Mouse (Mus musculus) hindbrain, embryonic 11.5 days (tissue): ENCODE results near the gene Uqcc3. TPM values are rescaled to one million over a fixed set of nuclear protein-coding genes. Genes with fewer than 3 reads are reported as not detected.

Experiments used
- ATAC-seq: fragments of 200-750 bp; cut with Nextera tagmentation; 2 replicates; pipeline ENCODE4 v1.8.0; 2017; ENCODE audit warnings: mild to moderate bottlenecking, moderate TSS enrichment, moderate library complexity; ENCODE audit not compliant: low FRiP score
- DNase-seq: peaks from one replicate; pipeline ENCODE4 v3.0.0-alpha.2; 2015; ENCODE audit warnings: low spot score
- H3K27ac ChIP-seq: fragments of 300-500 bp; sonication (generic); 2 replicates; pipeline ENCODE4 v1.5.1; 2014; ENCODE audit warnings: mild to moderate bottlenecking, low read depth, low read length
- H3K27me3 ChIP-seq: fragments of 300-500 bp; sonication (generic); 2 replicates; pipeline ENCODE4 v1.6.1; 2014; ENCODE audit warnings: mild to moderate bottlenecking, low read length, moderate library complexity, mixed read lengths; ENCODE audit not compliant: control insufficient read depth, insufficient read depth
- H3K36me3 ChIP-seq: fragments of 300-500 bp; sonication (generic); 2 replicates; pipeline ENCODE4 v1.6.1; 2014; ENCODE audit warnings: mild to moderate bottlenecking, low read length, moderate library complexity, mixed read lengths; ENCODE audit not compliant: control insufficient read depth, insufficient read depth
- H3K4me1 ChIP-seq: fragments of 300-500 bp; sonication (generic); replicated peaks from 2 replicates; pipeline ENCODE4 v1.6.1; 2014; ENCODE audit warnings: low read length, mixed read lengths; ENCODE audit not compliant: control insufficient read depth, insufficient read depth
- H3K4me2 ChIP-seq: fragments of 300-500 bp; sonication (generic); replicated peaks from 2 replicates; pipeline ENCODE4 v1.6.1; 2014; ENCODE audit warnings: mild to moderate bottlenecking, low read depth, low read length
- H3K4me3 ChIP-seq: fragments of 300-500 bp; sonication (generic); 2 replicates; pipeline ENCODE4 v1.5.1; 2014; ENCODE audit warnings: low read depth, low read length
- H3K9ac ChIP-seq: fragments of 300-500 bp; sonication (generic); 2 replicates; pipeline ENCODE4 v1.6.1; 2014; ENCODE audit warnings: low read depth, low read length
- H3K9me3 ChIP-seq: fragments of 300-500 bp; sonication (generic); 2 replicates; pipeline ENCODE4 v1.6.1; 2016; ENCODE audit warnings: low read length; ENCODE audit not compliant: control insufficient read depth
- WGBS: fragments of 180-500 bp; shearing (Covaris S2); extraction: QIAGEN DNeasy Blood & Tissue Kit; methylation state at CpG from one replicate; pipeline ENCODE4 v1.1.7; 2014; 5-methylcytosine and 5-hydroxymethylcytosine counted together
- polyA plus RNA-seq: library from polyadenylated mRNA; unstranded; fragments of >200 nt; fragmentation: Nextera tagmentation; extraction: Ambion mirVana; gene quantifications from 2 replicates; pipeline ENCODE4 v1.2.1, GENCODE M21; 2014

Gene Uqcc3
- polyA plus RNA-seq, result 56.1 and 57.2 TPM in 2 replicates

DNA sequence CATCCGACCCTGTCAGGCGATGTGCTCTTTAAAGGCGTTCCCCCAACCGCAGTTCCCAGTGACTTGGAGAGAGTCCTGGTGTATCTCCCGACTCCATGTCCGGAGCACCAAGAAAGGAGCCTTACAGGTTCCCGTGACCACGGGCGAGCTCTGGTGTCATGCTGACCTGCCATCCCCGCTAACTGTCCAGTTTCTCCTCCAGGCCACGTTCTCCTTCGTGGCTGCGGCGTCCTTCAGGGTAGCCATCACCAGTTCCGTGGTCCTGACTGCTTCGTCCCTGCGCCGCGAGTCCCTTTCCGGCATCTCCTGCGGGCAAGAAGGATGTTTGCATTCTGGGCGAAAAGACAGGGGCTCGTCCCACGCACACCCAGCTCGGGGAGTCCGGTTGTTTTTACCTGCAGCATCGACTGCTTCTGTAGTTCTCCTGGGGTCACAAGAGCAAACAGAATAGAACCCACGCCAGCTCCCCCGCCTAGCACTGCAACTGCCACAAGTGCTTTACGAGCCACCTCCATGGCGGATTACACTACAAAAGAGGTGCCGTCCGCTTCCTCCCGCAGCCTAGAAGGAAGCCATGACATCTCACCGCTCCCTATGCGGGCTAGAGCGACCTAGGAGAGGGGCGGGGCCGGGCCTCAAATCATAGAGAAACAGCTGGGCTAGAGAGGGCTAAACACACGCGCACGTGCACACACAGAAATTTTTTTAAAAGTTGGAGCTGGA is at the start of gene Uqcc3:
TSS of gene Uqcc3 (minus strand) at position 613 of the 723 bp plus-strand sequence.
- Histone ChIP-seq H3K4me2 (peak within 1 kb of the TSS; percentile 83), H3K27ac (peak within 1 kb of the TSS; percentile 80), H3K4me1 (no peaks in the 10 kb centered on the region), H3K9me3 (no peaks in the 10 kb centered on the region), H3K27me3 (no peaks in the 10 kb centered on the region), H3K36me3 (no peaks in the 10 kb centered on the region), H3K4me3 (peak within 1 kb of the TSS; percentile 82), H3K9ac (peak within 1 kb of the TSS; percentile 91)
- peak; percentile 88 for DNase-seq
- under 1% methylated on average over 42 of the region's 42 CpGs for WGBS
- peak; percentile 97 for ATAC-seq

DNA sequence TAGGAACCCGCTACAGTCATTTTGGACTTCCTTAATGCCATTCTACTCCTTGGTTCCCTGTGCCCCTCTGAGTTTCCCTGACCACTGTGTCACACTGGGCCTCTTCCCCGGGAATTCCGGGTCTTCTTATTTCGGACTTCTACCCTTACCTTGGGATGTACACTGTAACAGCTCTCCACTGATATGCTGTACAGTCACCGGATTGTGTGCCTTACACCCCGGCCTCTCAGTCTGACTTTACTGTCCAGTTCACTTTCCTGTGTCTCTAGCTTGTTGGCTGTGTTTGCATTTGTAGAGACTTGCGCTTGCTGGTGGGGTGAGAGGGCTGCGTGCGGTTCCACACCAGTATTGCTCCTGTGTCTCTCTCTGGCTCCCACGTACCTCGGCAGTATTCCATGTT is 49.4 kb upstream of the Uqcc3 start:
- Histone ChIP-seq H3K4me1 (no peaks in the 10 kb centered on the region), H3K27ac (no peak overlapping the region), H3K36me3 (no peaks in the 10 kb centered on the region), H3K4me3 (peak overlapping the region; percentile 48), H3K9ac (peak overlapping the region; percentile 64), H3K4me2 (peak overlapping the region; percentile 70), H3K27me3 (no peaks in the 10 kb centered on the region), H3K9me3 (no peaks in the 10 kb centered on the region)
- 19% methylated on average over 11 of the region's 11 CpGs for WGBS
- ATAC-seq (peak; percentile 17; the same call in 1 of the 2 replicates), DNase-seq (no peak)

DNA sequence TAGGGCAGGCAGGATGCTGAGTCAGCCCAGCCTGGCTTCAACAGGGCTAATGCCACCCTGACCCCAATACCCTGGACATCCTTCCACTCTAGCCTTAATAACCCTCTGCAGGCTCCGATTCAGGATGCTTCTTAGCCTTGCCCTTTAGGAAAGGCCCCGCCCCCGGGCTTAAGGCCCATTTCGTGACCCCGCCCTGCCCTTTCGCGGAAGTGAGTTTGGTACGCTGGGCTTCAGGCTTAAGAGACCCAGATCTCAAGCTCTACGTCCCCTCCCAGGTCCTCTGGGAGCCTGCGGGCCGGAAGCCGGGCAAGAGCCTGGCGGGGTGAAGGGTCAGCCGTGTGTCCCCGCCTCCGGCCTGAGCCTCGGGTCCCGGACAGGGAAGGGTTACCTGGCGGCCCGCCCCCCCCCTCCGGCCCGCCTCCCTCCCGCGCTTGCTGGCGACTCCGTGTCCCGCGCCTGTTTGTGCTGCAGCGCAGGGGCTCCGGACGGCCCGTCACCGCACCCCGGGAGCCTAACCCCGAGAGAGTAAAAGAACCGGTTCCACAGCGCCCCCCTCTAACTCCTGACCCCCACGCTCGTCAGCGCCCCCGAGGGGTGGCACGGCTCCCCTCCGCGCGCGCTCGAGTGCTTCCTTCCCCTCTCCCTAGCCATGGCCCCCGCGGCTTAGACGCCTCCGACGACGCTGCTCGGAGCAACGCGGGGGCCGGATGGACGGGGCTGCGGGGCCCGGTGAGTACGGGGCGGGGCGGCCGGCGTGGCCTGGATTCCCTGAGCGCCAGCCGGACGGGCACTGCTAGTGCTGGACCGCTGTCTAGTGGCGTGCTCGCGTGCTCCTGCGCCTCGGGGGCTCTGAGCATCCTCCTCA is 48.7 kb upstream of the Uqcc3 start, which contains the start of the genes Rom1 and Eml3:
TSS of gene Rom1 (minus strand) at position 133 of the 865 bp plus-strand sequence.
TSS of gene Eml3 (plus strand) at position 329 of the 865 bp plus-strand sequence.
- H3K4me3 ChIP-seq, result peak within 1 kb of the TSS; percentile 48
- under 1% methylated on average over 44 of the region's 74 CpGs for WGBS
- H3K27me3 ChIP-seq, result no peaks in the 10 kb centered on the region
- peak within 1 kb of the TSS; percentile 70 for H3K4me2 ChIP-seq
- DNase-seq (peak; percentile 76), ATAC-seq (peak; percentile 82)
- H3K36me3 ChIP-seq, result no peaks in the 10 kb centered on the region
- H3K9me3 ChIP-seq, result no peaks in the 10 kb centered on the region
- no peaks in the 10 kb centered on the region for H3K4me1 ChIP-seq
- H3K27ac ChIP-seq, result no peak within 1 kb of the TSS; the same call in 1 of the 2 replicates
- peak within 1 kb of the TSS; percentile 64 for H3K9ac ChIP-seq

DNA sequence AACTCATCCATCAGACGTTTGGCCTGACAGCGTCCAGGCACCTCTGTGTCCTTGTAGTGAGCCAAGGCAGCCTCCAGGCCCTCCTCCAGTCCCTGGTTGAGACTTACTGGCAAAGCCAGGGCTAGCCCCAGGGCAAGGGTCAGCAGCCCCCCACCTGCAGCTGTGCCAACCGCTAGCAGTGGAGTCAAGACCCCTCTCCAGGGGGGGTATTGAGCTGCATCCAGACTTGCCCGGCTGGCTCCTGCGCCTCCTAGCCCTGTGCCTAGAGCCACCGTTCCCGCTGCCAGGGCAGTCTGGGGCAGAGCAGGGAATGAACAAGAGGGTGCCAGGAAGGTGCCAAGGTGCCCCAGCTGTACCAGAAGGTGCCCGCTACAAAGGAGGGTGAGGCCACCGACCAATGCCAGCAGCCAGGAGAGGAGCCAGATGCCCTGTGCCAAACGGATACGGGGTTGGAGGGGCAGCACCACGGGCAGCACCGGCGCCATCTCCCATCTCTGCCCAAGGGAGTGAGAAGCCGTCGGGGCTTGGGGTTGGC is 48.0 kb upstream of the Uqcc3 start:
- Histone ChIP-seq H3K9me3 (no peaks in the 10 kb centered on the region), H3K9ac (peak overlapping the region; percentile 64; the same call in 1 of the 2 replicates), H3K27me3 (no peaks in the 10 kb centered on the region), H3K4me1 (no peaks in the 10 kb centered on the region), H3K36me3 (no peaks in the 10 kb centered on the region), H3K4me2 (peak overlapping the region; percentile 70), H3K4me3 (peak overlapping the region; percentile 48), H3K27ac (no peak overlapping the region)
- DNase-seq (no peak), ATAC-seq (peak; percentile 34)
- WGBS, result 16% methylated on average over 16 of the region's 16 CpGs

DNA sequence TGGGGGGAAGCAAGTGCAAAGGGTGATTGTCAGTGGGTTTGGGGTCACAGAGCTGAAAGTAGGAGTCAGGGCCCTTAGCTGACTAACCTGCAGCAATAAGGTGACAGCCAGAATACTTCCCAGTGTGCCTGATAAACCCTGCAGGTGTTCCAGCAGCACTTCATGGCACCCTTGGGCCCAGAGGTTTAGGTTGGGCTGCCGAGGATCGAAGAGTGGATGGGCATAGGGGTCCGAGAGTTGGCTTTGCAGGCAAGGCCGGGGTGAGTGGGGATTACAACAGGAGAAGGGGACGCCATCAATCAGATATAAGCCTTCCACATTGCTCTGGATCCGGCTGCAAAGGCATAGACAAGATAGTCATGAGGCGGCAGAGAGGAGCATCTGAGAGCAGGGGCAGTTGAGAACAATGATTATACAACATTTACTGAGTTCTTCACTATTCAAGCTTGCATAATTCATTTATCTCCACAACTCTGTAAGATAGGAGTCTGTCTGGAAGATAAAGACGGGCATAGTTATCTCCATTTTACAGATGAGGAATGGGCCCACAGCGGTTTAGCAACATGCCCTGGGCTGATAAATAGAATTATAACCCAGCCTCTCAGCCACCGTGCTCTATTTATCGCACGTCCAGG is 47.3 kb upstream of the Uqcc3 start:
- Histone ChIP-seq H3K4me2 (no peak overlapping the region), H3K36me3 (no peaks in the 10 kb centered on the region), H3K9ac (no peak overlapping the region), H3K27me3 (no peaks in the 10 kb centered on the region), H3K4me1 (no peaks in the 10 kb centered on the region), H3K27ac (no peak overlapping the region), H3K4me3 (no peak overlapping the region), H3K9me3 (no peaks in the 10 kb centered on the region)
- ATAC-seq (no peak), DNase-seq (no peak)
- 90% methylated on average over 12 of the region's 12 CpGs for WGBS

DNA sequence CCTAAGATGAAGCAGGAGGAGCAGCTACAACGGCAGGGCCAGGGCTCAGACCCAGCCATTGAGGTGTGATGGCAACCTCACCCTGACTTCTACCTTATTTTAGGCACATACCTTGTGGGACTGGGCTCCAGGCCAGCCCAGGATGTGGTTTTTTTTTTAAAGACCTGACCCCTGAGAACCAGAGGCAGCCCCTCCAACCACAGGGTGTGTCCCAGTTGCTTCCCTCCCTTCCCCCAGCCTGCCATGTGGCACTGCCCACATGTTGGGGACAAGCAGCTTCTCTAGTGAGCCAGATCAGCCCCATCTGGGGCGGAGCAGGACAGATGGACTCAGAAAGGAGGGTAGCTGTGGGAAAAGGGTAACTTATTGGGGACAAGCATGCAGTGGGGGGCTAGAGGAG is 46.0 kb upstream of the Uqcc3 start:
- Histone ChIP-seq H3K27ac (no peak overlapping the region), H3K4me3 (no peak overlapping the region), H3K9ac (no peak overlapping the region), H3K4me2 (no peak overlapping the region), H3K36me3 (no peaks in the 10 kb centered on the region), H3K27me3 (no peaks in the 10 kb centered on the region), H3K4me1 (no peaks in the 10 kb centered on the region), H3K9me3 (no peaks in the 10 kb centered on the region)
- ATAC-seq (no peak), DNase-seq (no peak)
- WGBS, result 82% methylated on average over 2 of the region's 2 CpGs

DNA sequence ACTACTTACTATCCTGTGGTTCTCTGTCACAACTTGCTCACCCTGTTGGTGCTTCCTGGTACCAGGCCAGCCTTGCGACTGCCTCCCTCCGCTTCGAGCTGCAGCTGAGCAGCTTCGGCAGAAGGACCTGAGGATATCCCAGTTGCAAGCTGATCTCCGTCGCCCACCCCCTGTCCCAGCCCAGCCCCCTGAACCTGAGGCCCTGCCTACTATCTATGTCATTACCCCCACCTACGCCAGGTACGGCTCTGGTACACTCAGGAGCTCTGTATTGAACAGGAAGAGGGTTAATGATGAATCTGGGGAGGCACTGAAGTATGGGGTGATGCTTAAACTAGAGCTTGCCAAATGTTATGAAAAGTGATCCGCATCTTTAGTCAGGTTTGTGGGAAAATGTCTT is 41.0 kb upstream of the Uqcc3 start:
- no peak overlapping the region for H3K4me3 ChIP-seq
- 0 out of 2 replicates have a peak overlapping the region, but pooled peaks have one; percentile 4 for H3K9ac ChIP-seq
- peak overlapping the region; percentile 74 for H3K4me2 ChIP-seq
- H3K9me3 ChIP-seq, result no peaks in the 10 kb centered on the region
- no peaks in the 10 kb centered on the region for H3K27me3 ChIP-seq
- no peaks in the 10 kb centered on the region; the same call in 1 of the 2 replicates for H3K4me1 ChIP-seq
- no peaks in the 10 kb centered on the region for H3K36me3 ChIP-seq
- no peak for ATAC-seq
- DNase-seq, result no peak
- no peak overlapping the region for H3K27ac ChIP-seq
- 73% methylated on average over 9 of the region's 9 CpGs for WGBS

DNA sequence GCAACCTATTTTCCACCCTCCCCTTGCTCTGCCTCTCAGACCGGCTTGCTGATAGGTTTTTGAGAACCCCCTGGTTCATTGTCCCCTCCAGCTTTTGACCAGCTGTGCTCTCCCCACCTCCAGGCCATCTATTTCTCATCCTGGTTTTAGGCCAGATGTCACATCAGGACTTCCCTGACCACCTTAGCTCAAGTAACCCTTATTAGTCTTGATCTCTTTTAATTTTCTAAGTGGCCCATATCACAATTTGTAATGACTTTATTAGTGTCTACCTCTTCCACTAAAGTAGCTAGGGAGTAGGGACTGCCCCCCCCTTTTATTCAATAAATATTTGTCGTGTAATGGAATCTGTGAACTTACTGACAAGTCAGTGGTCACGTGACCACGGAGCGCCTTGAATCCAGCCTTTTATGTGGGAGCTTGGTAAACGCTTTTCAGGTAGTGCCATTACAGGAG is 40.1 kb upstream of the Uqcc3 start:
- ATAC-seq (peak; percentile 47; the same call in 1 of the 2 replicates), DNase-seq (peak; percentile 52)
- Histone ChIP-seq H3K9ac (peak overlapping the region; percentile 77), H3K4me3 (peak overlapping the region; percentile 84), H3K27ac (peak overlapping the region; percentile 80; the same call in 1 of the 2 replicates), H3K9me3 (no peaks in the 10 kb centered on the region), H3K36me3 (peaks cover 4% of the 10 kb centered on the region; the same call in 1 of the 2 replicates), H3K4me2 (peak overlapping the region; percentile 74), H3K4me1 (no peaks in the 10 kb centered on the region; the same call in 1 of the 2 replicates), H3K27me3 (no peaks in the 10 kb centered on the region)
- WGBS, result 2% methylated on average over 6 of the region's 6 CpGs
